Comparison of ENCODE assay signal across 8 mouse cellular contexts in the genomic region with DNA sequence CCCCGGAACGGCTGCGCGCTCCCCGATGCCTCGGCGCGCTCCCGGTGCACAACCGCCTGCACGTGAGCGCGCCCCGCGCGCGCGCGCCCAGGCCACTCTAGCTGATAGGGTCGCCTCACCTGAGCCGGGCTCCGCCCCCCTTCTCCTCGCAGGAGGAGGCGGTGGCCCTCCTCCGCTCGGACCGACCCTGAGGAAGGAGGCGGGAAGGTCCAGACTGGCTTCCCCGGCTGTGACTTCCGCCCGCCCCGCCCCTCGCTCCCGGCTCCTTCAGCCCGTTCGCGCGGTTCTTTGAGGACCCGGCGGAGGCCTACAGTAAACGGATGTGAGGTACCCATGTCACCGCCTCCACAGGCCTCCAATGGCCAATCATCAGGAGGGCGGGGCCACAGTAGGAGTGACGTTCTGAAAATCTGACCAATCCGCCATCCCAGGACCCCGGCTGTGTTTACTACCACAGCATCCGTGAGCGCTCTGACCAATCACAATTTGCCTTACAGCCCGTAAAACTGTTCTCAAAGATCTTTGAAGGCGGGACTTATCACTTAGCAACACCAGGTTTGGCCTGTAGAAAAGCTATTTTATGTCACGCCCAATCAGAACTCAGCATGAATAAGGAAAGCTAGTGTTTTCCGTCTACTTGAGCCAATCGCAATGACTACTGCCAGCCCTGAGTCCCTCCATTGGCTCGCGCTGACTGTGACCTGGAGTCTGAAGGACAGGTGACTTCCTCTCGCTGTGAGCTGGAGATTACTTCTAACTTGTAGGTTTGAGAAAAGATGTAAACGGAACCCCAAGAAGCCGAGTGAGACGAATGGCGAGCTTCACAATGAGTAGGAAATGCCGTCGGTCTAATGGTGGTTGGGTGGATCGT. TPM values are rescaled to one million over a fixed set of nuclear protein-coding genes. Genes with fewer than 3 reads are reported as not detected.
A peak's percentile ranks its signal among the peaks of the same experiment; 100 is the strongest.
DNase-seq lines count a peak whose midpoint lies in the region; ATAC-seq lines count a peak whose summit lies in the region.

A gene (minus strand): TSS at position 308 of the 871 bp plus-strand sequence.

- ATAC-seq in megakaryocyte progenitor cell, adult 5-6 weeks (replicated peaks; ENCODE audit: poor library complexity): peak; percentile 81

- peak; percentile 100 for DNase-seq in adipocyte (ENCODE audit: low spot score)
- peak; percentile 100 for DNase-seq in embryo, embryonic 10 days (ENCODE audit: low spot score)
- DNase-seq in gastrocnemius, postnatal 10 days: peak; percentile 93
- peak; percentile 100 for DNase-seq in induced T-regulatory cell, adult 2 months (ENCODE audit: low read depth)
- peak; percentile 100 for DNase-seq in left cerebral cortex, adult 9 months (ENCODE audit: low spot score in 2 of 2)
- peak; percentile 98 for DNase-seq in right cerebral cortex, postnatal 14 days
- DNase-seq in urinary bladder, postnatal 36 days (ENCODE audit: low spot score in 2 of 2): peak; percentile 99 to 100

RNA-seq across cellular contexts. Expression of the gene that starts here (rescaled TPM):
- 1 to 10 TPM; 8.2 to 9.3 TPM for total RNA-seq in gastrocnemius, postnatal 10 days (2021)
- 5.7 and 6.5 TPM in 2 replicates for total RNA-seq in megakaryocyte progenitor cell, adult 5-6 weeks (2015)
- total RNA-seq in megakaryocyte progenitor cell, adult 5-6 weeks (2017): 9.5 and 10.1 TPM in 2 replicates

Comparison
In these comparisons a context has a peak if more than half of its experiments do, and no peak if none do; other contexts are left out.
1. Peak in every context shown above with its lines: DNase-seq and ATAC-seq.